Mouse (Mus musculus) ES-CJ7 (cell line): ENCODE measurements at regions not wholly inside any gene's neighbourhood (a gene's known extent, or its start where the extent isn't known, plus 50 kb on each side); places are given as distances from the start of the nearest gene placed in this dataset.

ENCODE experiments used
- DNase-seq: peaks from one replicate; pipeline ENCODE4 v3.0.0; 2011; ENCODE audit warnings: low read depth, low spot score

- DNase-seq: no peak
Measured at GRCm38 (mm10) chr3:40058719-40059420, 472.2 kb upstream of the Intu start.

GRCm38 (mm10) chr3:40070137-40070667, 460.9 kb upstream of the Intu start:
- no peak for DNase-seq

GRCm38 (mm10) chr3:40076824-40077223, 454.3 kb upstream of the Intu start:
- no peak for DNase-seq

- DNase-seq: no peak
Measured at GRCm38 (mm10) chr3:40085116-40085515, 446.0 kb upstream of the Intu start.

DNA sequence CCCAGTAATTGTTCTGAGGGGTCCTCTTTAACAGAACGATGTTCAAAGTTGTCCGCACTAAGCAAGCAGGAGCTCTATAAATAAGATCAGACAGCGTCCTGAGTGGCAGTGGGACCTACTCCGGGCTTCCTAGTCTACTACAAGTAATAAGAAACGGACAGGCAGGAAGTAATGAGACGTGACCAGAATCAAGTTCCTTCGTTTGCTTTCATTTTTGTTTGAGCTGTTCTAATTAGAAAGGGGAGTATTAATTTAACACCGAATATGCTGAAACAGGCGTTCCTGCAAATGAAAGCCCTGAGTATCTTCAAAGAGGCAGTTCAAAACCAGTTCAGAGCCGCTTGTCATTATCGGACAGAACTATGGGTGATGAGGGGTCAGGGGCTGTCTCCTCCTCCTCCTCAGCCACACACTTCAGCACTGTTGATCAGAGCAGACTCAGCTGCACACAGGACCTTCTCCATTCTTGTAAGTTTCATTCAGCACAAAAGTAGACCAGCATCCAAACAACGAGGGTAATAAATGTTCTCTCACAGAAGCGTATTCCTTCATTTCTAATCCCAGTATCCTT, 439.2 kb upstream of the Intu start:
- DNase-seq: no peak

GRCm38 (mm10) chr3:40092765-40093368, 438.2 kb upstream of the Intu start:
- no peak for DNase-seq

- no peak for DNase-seq
Measured at GRCm38 (mm10) chr3:40094040-40094439, 437.0 kb upstream of the Intu start.

GRCm38 (mm10) chr3:40094701-40095100, 436.4 kb upstream of the Intu start:
- DNase-seq: no peak

GRCm38 (mm10) chr3:40102698-40103097, 428.4 kb upstream of the Intu start:
- no peak for DNase-seq

- DNase-seq: no peak
Measured at GRCm38 (mm10) chr3:40114811-40115210, 416.3 kb upstream of the Intu start.

- no peak for DNase-seq
Measured at GRCm38 (mm10) chr3:40118551-40118950, 412.5 kb upstream of the Intu start.

DNA sequence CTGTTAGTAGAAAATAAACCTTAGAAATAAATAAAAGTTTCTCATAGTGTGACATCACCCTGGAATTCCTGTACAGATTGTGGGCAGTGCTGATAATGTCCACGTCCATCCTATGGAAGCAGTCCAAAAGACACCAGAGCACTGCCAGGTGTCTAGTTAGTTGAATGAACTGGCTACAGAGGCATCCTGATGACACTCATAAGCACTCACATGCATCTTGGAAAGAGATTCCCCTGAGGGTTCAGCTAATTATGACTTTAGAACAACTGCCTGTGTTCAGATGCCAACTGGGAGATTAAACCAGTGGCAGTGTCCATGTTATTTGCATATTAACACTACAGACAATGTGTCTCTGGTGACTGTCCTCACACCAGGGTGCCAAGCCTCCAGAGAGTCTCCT, 411.6 kb upstream of the Intu start:
- no peak for DNase-seq

DNA sequence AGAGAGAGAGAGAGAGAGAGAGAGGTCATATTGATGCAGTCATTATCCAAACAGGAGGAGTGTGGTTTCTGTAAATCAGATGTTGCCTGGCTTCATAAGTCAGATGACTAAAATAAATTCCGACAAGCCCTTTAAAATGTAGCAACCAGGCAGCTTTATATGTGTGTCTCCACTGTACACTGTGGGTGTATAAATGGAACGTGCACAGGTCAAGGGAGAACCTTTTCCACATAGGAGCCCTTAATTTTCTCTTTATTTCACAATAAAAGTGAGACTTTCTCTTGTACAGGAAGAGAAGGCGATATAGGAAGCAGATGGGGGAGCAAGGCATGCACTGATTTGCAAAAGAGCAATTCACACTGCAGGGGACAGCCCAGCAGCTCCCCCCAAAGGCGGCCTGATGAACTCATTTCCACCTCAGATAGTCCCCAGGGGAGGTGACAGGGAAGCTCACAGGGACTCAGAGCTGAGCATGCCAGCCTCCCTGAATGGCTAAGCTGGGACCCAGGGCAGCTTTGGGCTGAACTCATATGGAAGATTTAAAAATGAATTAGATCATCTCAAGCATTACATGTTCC, 410.7 kb upstream of the Intu start:
- peak; percentile 25 for DNase-seq

DNA sequence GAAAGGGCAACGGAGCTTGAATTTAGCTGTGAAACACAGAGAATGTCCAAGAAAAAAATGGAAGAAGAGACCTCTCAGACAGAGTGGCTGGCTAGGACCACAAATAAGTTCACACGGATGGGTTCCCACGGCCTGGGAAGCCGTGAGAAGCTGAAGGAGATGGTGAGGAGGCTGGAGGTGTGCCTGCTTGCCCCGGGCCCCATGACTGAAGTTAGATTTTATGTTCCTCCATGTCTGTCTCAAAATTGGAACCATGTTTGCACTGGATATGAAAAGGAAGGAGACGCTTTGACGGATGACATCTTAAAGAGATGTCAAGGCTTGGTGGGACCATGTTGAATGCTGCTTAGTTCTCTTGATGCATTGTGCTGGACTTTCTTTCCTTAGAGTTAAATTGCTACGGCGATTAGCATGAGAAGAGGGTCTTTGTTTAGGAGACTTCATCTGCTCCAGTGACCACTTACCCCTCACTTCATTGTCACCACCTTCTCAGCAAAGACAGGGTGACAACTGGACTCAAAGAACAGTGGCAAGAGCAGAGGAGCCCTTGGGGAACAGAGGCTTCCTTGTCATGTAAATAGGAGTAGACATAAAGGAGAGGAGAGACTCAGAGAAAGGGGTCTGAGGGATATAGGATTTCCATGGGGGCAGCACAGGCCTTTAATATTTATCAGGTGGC, 407.4 kb upstream of the Intu start:
- peak; percentile 2 for DNase-seq

GRCm38 (mm10) chr3:40126903-40127302, 404.2 kb upstream of the Intu start:
- no peak for DNase-seq

GRCm38 (mm10) chr3:40130858-40131584, 400.1 kb upstream of the Intu start:
- no peak for DNase-seq

DNA sequence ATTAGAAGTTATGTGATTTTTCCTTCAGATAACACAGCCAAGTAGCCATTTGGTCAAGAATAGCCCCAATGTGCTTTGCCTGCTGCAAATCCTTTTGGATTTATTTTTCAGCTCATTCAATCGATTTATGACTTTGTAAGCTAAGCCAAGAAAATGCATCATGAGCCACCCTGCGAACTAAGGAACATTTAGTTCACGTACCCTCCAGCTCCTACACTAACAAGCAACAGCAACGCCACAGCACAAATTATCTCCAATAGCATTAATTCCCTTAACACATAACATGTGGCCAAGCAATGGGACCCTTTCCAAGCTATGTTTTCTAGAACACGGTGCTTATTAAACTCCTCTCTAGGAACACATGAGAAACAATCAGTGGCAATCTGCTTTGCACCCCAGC, 392.4 kb upstream of the Intu start:
- no peak for DNase-seq

GRCm38 (mm10) chr3:40142229-40142628, 388.9 kb upstream of the Intu start:
- DNase-seq: no peak

DNA sequence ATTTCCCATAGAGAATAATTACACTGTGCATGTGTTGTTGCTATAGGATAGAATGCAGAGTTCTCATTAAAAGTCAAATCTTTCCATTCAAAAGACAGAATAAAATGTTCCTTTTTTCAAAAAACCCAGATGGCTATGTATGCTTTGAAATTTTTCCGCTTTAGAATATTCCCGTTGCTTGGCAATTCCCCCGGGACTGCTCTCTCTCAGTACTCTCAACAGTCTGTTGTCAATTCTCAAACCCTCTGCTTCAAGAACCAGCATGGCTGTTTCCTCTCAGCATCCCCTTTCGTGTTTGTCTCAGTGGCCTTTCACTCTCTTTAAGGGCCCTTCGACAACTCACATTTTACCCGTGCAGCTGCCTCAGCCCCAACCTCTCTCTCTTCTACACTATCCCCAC, 372.5 kb upstream of the Intu start:
- DNase-seq: no peak

DNA sequence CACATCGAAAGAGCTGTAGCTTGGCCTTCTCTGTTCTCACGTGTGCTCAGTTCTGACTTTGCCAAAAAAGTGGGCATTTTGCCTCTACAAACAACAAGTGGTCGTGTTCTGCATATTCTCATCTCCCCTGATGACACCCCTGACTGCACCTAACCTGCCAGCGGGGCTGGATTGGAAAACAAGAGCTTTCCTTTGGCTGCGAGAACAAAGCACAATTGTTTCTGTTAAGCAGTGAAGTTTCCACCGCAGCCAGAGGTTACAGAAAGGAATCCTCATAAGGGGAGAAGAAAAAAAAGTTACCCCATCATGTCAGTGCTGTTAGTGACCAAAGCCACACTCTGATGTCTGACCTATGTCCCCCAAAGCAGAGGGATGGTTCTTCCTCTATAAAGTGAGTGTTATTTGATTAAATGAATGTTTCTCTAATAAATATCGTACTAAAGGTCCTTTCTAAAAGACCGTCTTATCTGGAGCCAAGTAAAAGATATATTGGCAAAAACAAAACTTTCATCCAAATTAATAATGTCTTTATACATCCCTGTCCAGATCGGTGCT, 371.4 kb upstream of the Intu start:
- DNase-seq: no peak

GRCm38 (mm10) chr3:40164181-40164580, 366.9 kb upstream of the Intu start:
- DNase-seq: no peak
